Mouse (Mus musculus): ENCODE measurements around the gene E130311K13Rik. TPM values are rescaled to one million over a fixed set of nuclear protein-coding genes. Genes with fewer than 3 reads are reported as not detected.

E130311K13Rik gene
- polyA plus RNA-seq (2012), result 1.4 and 2.6 TPM in 2 replicates

GRCm38 (mm10) chr3:63928878-63929859 lies at the start of gene E130311K13Rik:
E130311K13Rik (minus strand) TSS chr3:63929472.

GRCm38 (mm10) chr3:63975955-63976908 lies 47.0 kb upstream of the E130311K13Rik start, which contains the start of gene Gmps:
Gmps (plus strand) TSS chr3:63976106.

GRCm38 (mm10) chr3:63964100-63964921 lies 35.0 kb upstream of the E130311K13Rik start, which contains the start of gene Slc33a1:
Slc33a1 (minus strand) TSS chr3:63964768.

GRCm38 (mm10) chr3:63899309-63899695 lies 30.0 kb downstream of the E130311K13Rik start, which contains the start of gene Plch1:
Plch1 (minus strand) TSS chr3:63899472.

Other genes with a start within 250 kb of the E130311K13Rik start
- gene Plch1, start 30.0 kb downstream of the E130311K13Rik start, polyA plus RNA-seq (2012), result not detected in 2 replicates
- 10.2 and 16.3 TPM in 2 replicates for gene Slc33a1, start 35.3 kb upstream of the E130311K13Rik start, polyA plus RNA-seq (2012)
- gene Gmps, start 46.6 kb upstream of the E130311K13Rik start, polyA plus RNA-seq (2012), result 3.1 and 3.4 TPM in 2 replicates
- not detected in 2 replicates for gene Vmn2r1, start 152.1 kb upstream of the E130311K13Rik start, polyA plus RNA-seq (2012)
- not detected in 2 replicates for gene Vmn2r2, start 212.5 kb upstream of the E130311K13Rik start, polyA plus RNA-seq (2012)

Data from megakaryocyte-erythroid progenitor cell, adult 5 weeks (primary cell).